In genomic region chr9:89868093-89868729, GRCm38 (mm10) we compare ENCODE assay signal across 11 mouse cellular contexts. TPM values are rescaled to one million over a fixed set of nuclear protein-coding genes. Genes with fewer than 3 reads are reported as not detected.
DNase-seq lines count a peak whose midpoint lies in the region; ATAC-seq lines count a peak whose summit lies in the region.
"Had no signal": no experiment of that assay in that cellular context is flagged by ENCODE, and none has a peak within 500 bp of the region (broad histone marks: within the 10 kb centered on the region; RNA-seq: fewer than 3 reads in every experiment).

No protein-coding gene starts in this region.

- DNase-seq in heart, postnatal 10 days, result no peak
- peak; percentile 46 to 52 for DNase-seq in kidney, postnatal 4 days
- DNase-seq in layer of hippocampus, adult 18-20 months (ENCODE audit: low spot score in 2 of 2), result no peak
- no peak for DNase-seq in ovary, postnatal 14 days (ENCODE audit: low spot score)
- DNase-seq: cerebellum, adult 11-12 months; left cerebral cortex, postnatal 4 days had no signal

- H3K4me2 ChIP-seq in heart, embryonic 13.5 days, result peak overlapping the region; percentile 60
- H3K4me2 ChIP-seq in forebrain, embryonic 15.5 days (replicated peaks), result no peak overlapping the region
- peak overlapping the region; percentile 47 for H3K4me2 ChIP-seq in neural tube, embryonic 13.5 days

- H3K36me3 ChIP-seq in heart, embryonic 13.5 days, result no peaks in the 10 kb centered on the region
- H3K36me3 ChIP-seq in forebrain, embryonic 15.5 days, result no peaks in the 10 kb centered on the region
- no peaks in the 10 kb centered on the region for H3K36me3 ChIP-seq in neural tube, embryonic 13.5 days

- H3K4me1 ChIP-seq in heart, embryonic 13.5 days, result no peaks in the 10 kb centered on the region; the same call in 1 of the 2 replicates
- H3K4me1 ChIP-seq in forebrain, embryonic 15.5 days, result peaks cover 14% of the 10 kb centered on the region
- peaks cover 7% of the 10 kb centered on the region for H3K4me1 ChIP-seq in neural tube, embryonic 13.5 days (replicated peaks)

- intact Hi-C loops in heart, postnatal 10 days (cut with DNase I), result no loop called here

- no peak for ATAC-seq in heart, embryonic 13.5 days (ENCODE audit: extremely low read depth, insufficient number of reproducible peaks, low FRiP score, low TSS enrichment)
- ATAC-seq in forebrain, embryonic 15.5 days (replicated peaks), result peak; percentile 49; the same call in 1 of the 2 replicates
- no peak for ATAC-seq in neural tube, embryonic 13.5 days (ENCODE audit: low read depth)
- no peak for ATAC-seq in megakaryocyte-erythroid progenitor cell, adult 5-6 weeks (replicated peaks; ENCODE audit: low FRiP score, low TSS enrichment, poor library complexity, severe bottlenecking)

- no peak overlapping the region for H3K9ac ChIP-seq in heart, embryonic 13.5 days
- H3K9ac ChIP-seq in forebrain, embryonic 15.5 days (replicated peaks), result no peak overlapping the region
- 0 out of 2 replicates have a peak overlapping the region, but pooled peaks have one; percentile 8 for H3K9ac ChIP-seq in neural tube, embryonic 13.5 days

- H3K9me3 ChIP-seq in heart, embryonic 13.5 days, result no peaks in the 10 kb centered on the region
- no peaks in the 10 kb centered on the region for H3K9me3 ChIP-seq in forebrain, embryonic 15.5 days
- no peaks in the 10 kb centered on the region for H3K9me3 ChIP-seq in neural tube, embryonic 13.5 days

- peak overlapping the region; percentile 35 for H3K4me3 ChIP-seq in heart, embryonic 13.5 days
- H3K4me3 ChIP-seq in forebrain, embryonic 15.5 days, result no peak overlapping the region
- H3K4me3 ChIP-seq in neural tube, embryonic 13.5 days, result peak overlapping the region; percentile 10; the same call in 1 of the 2 replicates

- no peak overlapping the region for H3K27ac ChIP-seq in heart, embryonic 13.5 days (replicated peaks)
- no peak overlapping the region for H3K27ac ChIP-seq in forebrain, embryonic 15.5 days (replicated peaks)
- H3K27ac ChIP-seq in neural tube, embryonic 13.5 days (replicated peaks), result no peak overlapping the region

- H3K27me3 ChIP-seq in heart, embryonic 13.5 days (replicated peaks), result peaks cover 63% of the 10 kb centered on the region
- H3K27me3 ChIP-seq in forebrain, embryonic 15.5 days, result peaks cover 24% of the 10 kb centered on the region; the same call in 1 of the 2 replicates
- peaks cover 69% of the 10 kb centered on the region for H3K27me3 ChIP-seq in neural tube, embryonic 13.5 days

- WGBS in heart, embryonic 13.5 days, result 2% methylated on average over 16 of the region's 16 CpGs
- WGBS in forebrain, embryonic 15.5 days, result 4% methylated on average over 16 of the region's 16 CpGs
- 1% methylated on average over 16 of the region's 16 CpGs for WGBS in neural tube, embryonic 13.5 days

RNA-seq across cellular contexts. Expression of gene Rasgrf1, which starts 41.5 kb away (rescaled TPM):
- 0.16 and 0.19 TPM in 2 replicates for polyA plus RNA-seq in heart, embryonic 13.5 days (2015; fragmentation: Nextera tagmentation; extraction: Ambion mirVana)
- total RNA-seq in heart, postnatal 10 days (2021), result not detected
- polyA plus RNA-seq in forebrain, embryonic 15.5 days (2015; fragmentation: Nextera tagmentation; extraction: Ambion mirVana), result 4.7 and 6.1 TPM in 2 replicates
- polyA plus RNA-seq in neural tube, embryonic 13.5 days (2015; fragmentation: Nextera tagmentation; extraction: Ambion mirVana), result 1.3 and 2.8 TPM in 2 replicates
- 100 to 1,000 TPM; 523 to 556 TPM for total RNA-seq in layer of hippocampus, adult 18-20 months (2021)
- total RNA-seq in megakaryocyte-erythroid progenitor cell, adult 5-6 weeks (2014; fragmentation: Nextera tagmentation), result not detected in 2 replicates
- total RNA-seq in megakaryocyte-erythroid progenitor cell, adult 5-6 weeks (2017), result not detected in 2 replicates
- total RNA-seq: CH12.LX had no signal

Comparison
In these comparisons a context has a peak if more than half of its experiments do, and no peak if none do; other contexts are left out.
1. DNase-seq: peak in kidney, postnatal 4 days (2 of 2); none in heart, postnatal 10 days (0 of 2), layer of hippocampus, adult 18-20 months (0 of 2) and ovary, postnatal 14 days (single experiment).
2. RNA of gene Rasgrf1, which starts 41.5 kb away (total RNA-seq): 523 to 556 TPM in layer of hippocampus, adult 18-20 months; not detected in heart, postnatal 10 days and not detected in megakaryocyte-erythroid progenitor cell, adult 5-6 weeks; every median in the first group is over 100 times any median in the second.